Mouse (Mus musculus) embryonic fibroblast, embryonic 13.5 days (primary cell): ENCODE measurements at regions not wholly inside any gene's neighbourhood (a gene's known extent, or its start where the extent isn't known, plus 50 kb on each side); places are given as distances from the start of the nearest gene placed in this dataset.

Experiments
- CTCF ChIP-seq: IDR thresholded peaks from 2 replicates; pipeline ENCODE4 v1.5.1; 2011; ENCODE audit warnings: mild to moderate bottlenecking, control low read depth, low read length, moderate library complexity, borderline replicate concordance; ENCODE audit not compliant: insufficient read depth
- POLR2A ChIP-seq: IDR thresholded peaks from 2 replicates; pipeline ENCODE4 v1.6.1; 2011; ENCODE audit warnings: low read depth, mild to moderate bottlenecking, control low read depth, low read length, moderate library complexity

DNA sequence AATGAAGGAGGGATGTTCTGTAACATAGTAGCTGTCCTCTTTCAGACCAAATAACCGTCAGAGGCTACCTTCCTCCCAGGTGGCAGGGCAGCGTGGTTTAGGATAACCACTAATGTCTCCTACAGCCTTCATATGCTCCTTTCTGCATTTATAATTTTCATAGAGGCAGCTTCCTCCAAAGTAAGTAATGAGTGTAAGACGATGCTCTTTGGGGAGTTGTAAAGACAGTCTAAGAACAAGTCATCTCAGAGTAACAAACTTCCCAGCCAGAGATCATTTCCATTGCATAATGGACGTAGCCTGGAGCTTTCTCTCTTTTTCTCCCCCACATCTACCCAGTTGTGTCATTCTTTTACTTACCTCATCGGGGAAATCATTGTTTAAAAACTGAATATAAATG is 292.3 kb upstream of the Adamts9 start:
- TF ChIP-seq CTCF (no peak), POLR2A (no peak)
